Mouse (Mus musculus): ENCODE measurements at regions not wholly inside any gene's neighbourhood (a gene's known extent, or its start where the extent isn't known, plus 50 kb on each side); places are given as distances from the start of the nearest gene placed in this dataset.
"Not testable (repeated sequence)": the region's sequence is repeated elsewhere in the genome, so short reads cannot be mapped to it uniquely, and the experiment has no call there.

DNA sequence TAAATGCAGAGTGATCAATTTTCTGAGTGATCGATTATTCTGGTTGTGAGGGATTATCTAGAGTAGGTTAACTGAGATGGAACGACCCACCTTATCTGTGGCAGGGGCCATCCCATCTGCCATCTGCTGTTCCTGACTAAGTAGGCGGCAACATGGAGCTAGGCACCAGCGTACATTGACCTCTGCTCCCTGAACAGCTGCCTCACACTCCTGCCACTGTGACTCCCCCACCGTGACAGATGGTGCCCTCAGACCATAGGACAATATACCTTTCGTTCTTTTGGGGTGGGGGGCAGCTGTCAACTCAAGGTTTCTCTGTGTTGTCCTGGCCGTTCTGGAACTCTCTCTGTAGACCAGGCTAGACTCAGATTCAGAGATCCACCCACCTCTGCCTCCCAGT lies 262.7 kb downstream of the Prex1 start:
- Histone ChIP-seq H3K4me1 (replicated peaks; ENCODE audit: control insufficient read depth, insufficient read depth, low read length) (peaks cover 35% of the 10 kb centered on the region), H3K36me3 (ENCODE audit: control insufficient read depth, insufficient read depth) (no peaks in the 10 kb centered on the region), H3K27me3 (replicated peaks; ENCODE audit: control insufficient read depth, insufficient read depth, low read length) (0 out of 2 replicates have a peak, but pooled peaks cover 3% of the 10 kb centered on the region), H3K4me3 (replicated peaks; ENCODE audit: low read length) (no peak overlapping the region), H3K9me3 (ENCODE audit: control insufficient read depth, low read length) (no peaks in the 10 kb centered on the region), H3K27ac (ENCODE audit: low read length) (no peak overlapping the region; the same call in 1 of the 2 replicates), H3K9ac (replicated peaks; ENCODE audit: low read depth, low read length) (no peak overlapping the region), H3K4me2 (ENCODE audit: low read length) (no peak overlapping the region)
- 74% methylated on average over 7 of the region's 7 CpGs for WGBS
- no peak for ATAC-seq

- Histone ChIP-seq H3K27ac (ENCODE audit: low read length) (peak overlapping the region; percentile 29; the same call in 1 of the 2 replicates), H3K36me3 (ENCODE audit: control insufficient read depth, insufficient read depth) (no peaks in the 10 kb centered on the region), H3K4me2 (ENCODE audit: low read length) (peak overlapping the region; percentile 9; the same call in 1 of the 2 replicates), H3K4me3 (replicated peaks; ENCODE audit: low read length) (no peak overlapping the region), H3K9ac (replicated peaks; ENCODE audit: low read depth, low read length) (no peak overlapping the region), H3K4me1 (replicated peaks; ENCODE audit: control insufficient read depth, insufficient read depth, low read length) (peaks cover 35% of the 10 kb centered on the region), H3K27me3 (replicated peaks; ENCODE audit: control insufficient read depth, insufficient read depth, low read length) (0 out of 2 replicates have a peak, but pooled peaks cover 3% of the 10 kb centered on the region), H3K9me3 (ENCODE audit: control insufficient read depth, low read length) (no peaks in the 10 kb centered on the region)
- ATAC-seq = peak; percentile 71; the same call in 1 of the 2 replicates
- 12% methylated on average over 10 of the region's 10 CpGs for WGBS
Observed at GRCm38 (mm10) chr2:166450380-166450779, 263.3 kb downstream of the Prex1 start.

DNA sequence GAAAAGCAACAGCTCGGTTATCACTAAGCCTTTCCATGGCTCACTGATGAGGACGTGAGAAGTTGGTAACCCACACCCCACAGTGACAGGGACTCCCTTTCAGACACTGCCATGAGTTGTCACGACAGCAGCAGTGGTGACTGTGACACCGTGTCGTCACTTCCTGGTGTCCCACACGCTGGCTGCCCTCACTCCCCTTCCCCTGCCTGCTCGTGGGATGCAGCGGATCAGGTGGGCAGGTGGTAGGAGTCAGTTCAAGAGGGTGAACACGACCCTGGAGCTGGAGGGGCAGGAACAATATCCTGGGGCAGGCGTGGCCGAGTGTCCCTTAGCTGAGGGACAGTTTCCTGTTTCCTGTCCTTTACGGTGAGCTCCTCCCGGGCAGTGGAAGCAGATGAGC lies 264.9 kb downstream of the Prex1 start:
- Histone ChIP-seq H3K4me1 (replicated peaks; ENCODE audit: control insufficient read depth, insufficient read depth, low read length) (peaks cover 35% of the 10 kb centered on the region), H3K4me2 (ENCODE audit: low read length) (no peak overlapping the region), H3K27ac (ENCODE audit: low read length) (no peak overlapping the region), H3K9me3 (ENCODE audit: control insufficient read depth, low read length) (no peaks in the 10 kb centered on the region), H3K36me3 (ENCODE audit: control insufficient read depth, insufficient read depth) (no peaks in the 10 kb centered on the region), H3K27me3 (replicated peaks; ENCODE audit: control insufficient read depth, insufficient read depth, low read length) (0 out of 2 replicates have a peak, but pooled peaks cover 3% of the 10 kb centered on the region), H3K9ac (replicated peaks; ENCODE audit: low read depth, low read length) (no peak overlapping the region), H3K4me3 (replicated peaks; ENCODE audit: low read length) (no peak overlapping the region)
- whole genome bisulfite sequencing = 72% methylated on average over 13 of the region's 13 CpGs
- ATAC-seq = no peak

DNA sequence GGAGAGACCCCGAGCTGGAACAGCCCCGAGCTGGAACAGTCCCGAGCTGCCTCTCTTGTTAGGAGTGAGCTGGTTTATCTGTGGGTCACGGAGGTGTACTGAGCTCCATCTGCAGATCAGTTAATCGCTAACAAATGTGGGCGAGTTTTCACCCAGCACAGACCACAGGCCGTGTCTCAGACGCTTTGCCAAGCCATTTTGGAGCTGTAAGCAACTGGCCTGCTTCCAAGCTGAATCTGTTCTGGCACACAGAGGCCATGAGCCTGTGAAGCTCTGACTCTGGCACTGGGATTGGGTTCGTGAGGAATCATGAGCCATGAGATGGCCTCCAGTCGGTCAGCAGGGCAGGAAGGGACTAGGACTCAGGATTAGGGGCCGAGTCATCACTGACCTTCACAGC lies 265.5 kb downstream of the Prex1 start:
- Histone ChIP-seq H3K4me3 (replicated peaks; ENCODE audit: low read length) (no peak overlapping the region), H3K9me3 (ENCODE audit: control insufficient read depth, low read length) (no peaks in the 10 kb centered on the region), H3K9ac (replicated peaks; ENCODE audit: low read depth, low read length) (no peak overlapping the region), H3K27ac (ENCODE audit: low read length) (no peak overlapping the region), H3K4me1 (replicated peaks; ENCODE audit: control insufficient read depth, insufficient read depth, low read length) (peaks cover 35% of the 10 kb centered on the region), H3K36me3 (ENCODE audit: control insufficient read depth, insufficient read depth) (no peaks in the 10 kb centered on the region), H3K27me3 (replicated peaks; ENCODE audit: control insufficient read depth, insufficient read depth, low read length) (0 out of 2 replicates have a peak, but pooled peaks cover 3% of the 10 kb centered on the region), H3K4me2 (ENCODE audit: low read length) (no peak overlapping the region)
- ATAC-seq = peak; percentile 41; the same call in 1 of the 2 replicates
- 33% methylated on average over 11 of the region's 11 CpGs for WGBS

DNA sequence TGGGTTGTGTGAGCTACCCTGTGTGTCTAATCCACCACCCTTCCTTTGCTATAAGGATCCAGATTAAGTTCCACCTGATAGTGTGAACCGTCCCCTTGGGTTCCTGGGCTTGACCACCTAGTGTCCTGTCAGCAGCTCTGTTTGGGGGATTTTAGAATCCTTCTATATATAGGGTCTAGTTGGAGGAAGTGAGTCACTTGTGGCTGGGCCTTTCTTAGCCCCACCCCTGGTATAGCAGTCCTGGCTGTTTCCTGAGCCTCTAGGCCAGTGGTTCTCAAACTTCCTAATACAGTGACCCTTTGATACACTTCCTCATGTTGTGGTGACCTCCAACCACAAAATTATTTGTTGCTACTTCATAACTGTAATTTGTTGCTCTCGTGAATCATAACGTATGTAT lies 267.1 kb downstream of the Prex1 start:
- ATAC-seq = no peak
- H3K4me1 ChIP-seq (replicated peaks; ENCODE audit: control insufficient read depth, insufficient read depth, low read length) = peaks cover 40% of the 10 kb centered on the region
- no peak overlapping the region for H3K4me2 ChIP-seq (ENCODE audit: low read length)
- no peak overlapping the region for H3K9ac ChIP-seq (replicated peaks; ENCODE audit: low read depth, low read length)
- no peak overlapping the region for H3K27ac ChIP-seq (ENCODE audit: low read length)
- no peak overlapping the region for H3K4me3 ChIP-seq (replicated peaks; ENCODE audit: low read length)
- 96% methylated on average over 3 of the region's 3 CpGs for WGBS
- H3K27me3 ChIP-seq (replicated peaks; ENCODE audit: control insufficient read depth, insufficient read depth, low read length) = 0 out of 2 replicates have a peak, but pooled peaks cover 3% of the 10 kb centered on the region
- no peaks in the 10 kb centered on the region for H3K36me3 ChIP-seq (ENCODE audit: control insufficient read depth, insufficient read depth)
- H3K9me3 ChIP-seq (ENCODE audit: control insufficient read depth, low read length) = no peaks in the 10 kb centered on the region

GRCm38 (mm10) chr2:166445824-166446223 lies 267.8 kb downstream of the Prex1 start:
- H3K36me3 ChIP-seq (ENCODE audit: control insufficient read depth, insufficient read depth); H3K27ac ChIP-seq (ENCODE audit: low read length); H3K9me3 ChIP-seq (ENCODE audit: control insufficient read depth, low read length); ATAC-seq; H3K4me2 ChIP-seq (ENCODE audit: low read length); H3K27me3 ChIP-seq (replicated peaks; ENCODE audit: control insufficient read depth, insufficient read depth, low read length); H3K9ac ChIP-seq (replicated peaks; ENCODE audit: low read depth, low read length); H3K4me3 ChIP-seq (replicated peaks; ENCODE audit: low read length): not testable (repeated sequence)
- WGBS = 59% methylated on average over 7 of the region's 7 CpGs
- H3K4me1 ChIP-seq (replicated peaks; ENCODE audit: control insufficient read depth, insufficient read depth, low read length) = peaks cover 39% of the 10 kb centered on the region

DNA sequence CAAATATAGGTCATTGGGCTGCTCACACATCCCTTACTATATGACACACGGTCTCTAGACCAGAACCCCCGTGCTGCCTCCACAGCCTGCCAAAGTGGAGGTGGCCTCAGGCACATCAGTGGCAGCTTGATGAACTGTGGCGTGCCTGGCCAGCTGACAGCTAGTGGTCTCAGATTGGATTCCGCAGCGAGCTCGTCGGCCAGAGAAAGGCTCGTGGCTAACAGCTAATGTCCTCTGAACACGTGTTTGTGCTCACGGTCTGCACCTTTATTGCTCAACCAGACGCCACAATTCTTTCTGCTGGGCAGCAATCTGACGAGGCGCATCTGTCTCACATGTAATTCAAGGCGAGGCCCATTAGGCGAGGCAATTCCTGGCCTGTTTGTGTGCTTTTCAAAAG lies 270.6 kb downstream of the Prex1 start:
- 0 out of 2 replicates have a peak, but pooled peaks have one; percentile 15 for ATAC-seq

GRCm38 (mm10) chr2:166439847-166440775 lies 273.5 kb downstream of the Prex1 start:
- peaks cover 14% of the 10 kb centered on the region for H3K4me1 ChIP-seq (replicated peaks; ENCODE audit: control insufficient read depth, insufficient read depth, low read length)
- no peak for ATAC-seq
- no peak overlapping the region for H3K4me2 ChIP-seq (ENCODE audit: low read length)
- no peaks in the 10 kb centered on the region for H3K27me3 ChIP-seq (replicated peaks; ENCODE audit: control insufficient read depth, insufficient read depth, low read length)
- H3K36me3 ChIP-seq (ENCODE audit: control insufficient read depth, insufficient read depth) = no peaks in the 10 kb centered on the region
- no peak overlapping the region for H3K9ac ChIP-seq (replicated peaks; ENCODE audit: low read depth, low read length)
- no peak overlapping the region for H3K27ac ChIP-seq (ENCODE audit: low read length)
- H3K9me3 ChIP-seq (ENCODE audit: control insufficient read depth, low read length) = no peaks in the 10 kb centered on the region
- no peak overlapping the region for H3K4me3 ChIP-seq (replicated peaks; ENCODE audit: low read length)
- WGBS = 58% methylated on average over 13 of the region's 13 CpGs

More for the DNA sequence above, 270.6 kb downstream of the Prex1 start:
- Histone ChIP-seq H3K4me1 (replicated peaks; ENCODE audit: control insufficient read depth, insufficient read depth, low read length) (peaks cover 20% of the 10 kb centered on the region), H3K9ac (replicated peaks; ENCODE audit: low read depth, low read length) (peak overlapping the region; percentile 23; the same call in 1 of the 2 replicates), H3K27me3 (replicated peaks; ENCODE audit: control insufficient read depth, insufficient read depth, low read length) (0 out of 2 replicates have a peak, but pooled peaks cover 3% of the 10 kb centered on the region), H3K36me3 (ENCODE audit: control insufficient read depth, insufficient read depth) (no peaks in the 10 kb centered on the region), H3K9me3 (ENCODE audit: control insufficient read depth, low read length) (no peaks in the 10 kb centered on the region), H3K4me3 (replicated peaks; ENCODE audit: low read length) (no peak overlapping the region), H3K27ac (ENCODE audit: low read length) (no peak overlapping the region), H3K4me2 (ENCODE audit: low read length) (no peak overlapping the region)
- WGBS = 22% methylated on average over 15 of the region's 15 CpGs

DNA sequence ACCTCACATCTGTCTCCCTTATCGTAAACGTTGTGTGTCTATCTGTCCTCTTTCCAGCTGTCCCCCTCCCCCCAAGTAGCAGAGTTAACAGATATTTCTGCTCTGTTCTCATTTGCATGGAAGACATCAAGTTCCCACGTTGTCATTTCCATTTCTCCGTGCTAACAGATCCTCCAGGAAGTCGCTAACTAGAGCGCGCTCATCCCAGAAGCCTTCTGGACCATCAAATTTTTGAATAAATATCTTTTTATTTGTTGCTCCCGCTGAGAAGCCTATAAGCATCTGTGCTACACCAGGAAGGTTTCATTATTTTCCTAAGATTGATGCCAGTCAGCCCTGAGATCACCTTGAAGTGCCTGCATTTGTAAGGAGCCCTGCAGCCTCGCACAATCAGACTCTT lies 275.4 kb downstream of the Prex1 start:
- ATAC-seq = no peak
- no peak overlapping the region for H3K4me2 ChIP-seq (ENCODE audit: low read length)
- no peak overlapping the region for H3K4me3 ChIP-seq (replicated peaks; ENCODE audit: low read length)
- H3K9me3 ChIP-seq (ENCODE audit: control insufficient read depth, low read length) = no peaks in the 10 kb centered on the region
- H3K9ac ChIP-seq (replicated peaks; ENCODE audit: low read depth, low read length) = no peak overlapping the region
- no peak overlapping the region for H3K27ac ChIP-seq (ENCODE audit: low read length)
- whole genome bisulfite sequencing = 51% methylated on average over 9 of the region's 9 CpGs
- no peaks in the 10 kb centered on the region for H3K36me3 ChIP-seq (ENCODE audit: control insufficient read depth, insufficient read depth)
- H3K4me1 ChIP-seq (replicated peaks; ENCODE audit: control insufficient read depth, insufficient read depth, low read length) = peaks cover 24% of the 10 kb centered on the region
- H3K27me3 ChIP-seq (replicated peaks; ENCODE audit: control insufficient read depth, insufficient read depth, low read length) = no peaks in the 10 kb centered on the region

All from forebrain, embryonic 16.5 days (tissue).